Mouse (Mus musculus): Measurements from ENCODE around the gene Kcnmb2. TPM values are rescaled to one million over a fixed set of nuclear protein-coding genes. Genes with fewer than 3 reads are reported as not detected.

The Kcnmb2 gene
- 12.3 and 12.8 TPM in 2 replicates for polyA plus RNA-seq (2015; fragmentation: Nextera tagmentation; extraction: Ambion mirVana)

DNA sequence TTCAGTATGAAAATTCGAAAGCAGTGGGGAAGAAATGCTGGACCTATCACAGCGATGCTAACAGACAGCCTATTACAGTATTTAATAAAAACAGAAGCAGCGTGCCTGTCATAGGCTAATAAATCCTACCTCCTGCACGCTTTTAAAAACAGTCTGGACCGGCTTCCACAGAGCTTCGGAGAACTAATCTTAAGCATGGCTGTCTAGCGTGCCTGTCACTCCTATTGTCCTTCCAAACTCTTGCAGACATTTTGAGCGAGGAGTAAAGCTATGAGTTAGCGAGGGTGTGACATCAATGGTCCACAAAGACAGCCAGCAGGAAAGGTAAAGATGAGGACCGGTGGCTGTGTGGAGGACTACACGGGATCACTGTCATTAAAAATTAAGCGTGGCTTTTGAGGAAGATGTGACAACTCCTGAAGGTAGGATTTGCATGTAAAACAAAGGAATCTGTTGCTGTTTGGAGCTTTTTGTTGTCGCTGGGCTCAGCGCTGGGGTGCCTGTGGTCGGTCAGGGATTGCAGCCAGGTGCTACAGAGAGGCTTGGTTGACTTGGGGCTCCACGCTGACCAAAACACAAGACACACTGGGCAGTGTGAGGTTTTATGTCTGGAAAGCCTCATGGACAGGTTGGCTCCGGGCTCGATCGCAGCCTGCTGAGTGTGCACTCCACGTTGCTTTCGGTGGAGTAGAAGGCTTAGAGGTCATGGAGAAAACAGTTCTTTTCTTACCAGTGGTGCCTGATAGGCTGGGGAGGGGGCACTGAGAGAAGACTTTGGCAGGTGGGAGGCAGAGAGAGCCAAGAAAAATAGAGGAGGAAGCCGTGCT, at the start of gene Kcnmb2:
Kcnmb2 (plus strand) TSS at position 4 of the 827 bp plus-strand sequence.
- WGBS: under 1% methylated on average over 22 of the region's 22 CpGs
- ATAC-seq (ENCODE audit: low FRiP score, low read depth): peak; percentile 75
- Histone ChIP-seq H3K27ac (replicated peaks) (peak within 1 kb of the TSS; percentile 36), H3K9me3 (no peaks in the 10 kb centered on the region), H3K9ac (peak within 1 kb of the TSS; percentile 36), H3K4me1 (replicated peaks) (peaks cover 22% of the 10 kb centered on the region), H3K36me3 (no peaks in the 10 kb centered on the region), H3K4me2 (peak within 1 kb of the TSS; percentile 61), H3K4me3 (peak within 1 kb of the TSS; percentile 47), H3K27me3 (no peaks in the 10 kb centered on the region)

- no peak for ATAC-seq (ENCODE audit: low FRiP score, low read depth)
- H3K27ac ChIP-seq (replicated peaks): no peak overlapping the region
Observed at GRCm38 (mm10) chr3:31863522-31863921, 38.8 kb upstream of the Kcnmb2 start.

GRCm38 (mm10) chr3:31864070-31864469, 38.2 kb upstream of the Kcnmb2 start:
- Histone ChIP-seq H3K27ac (replicated peaks) (no peak overlapping the region), H3K4me2 (no peak overlapping the region), H3K4me1 (replicated peaks) (no peaks in the 10 kb centered on the region), H3K9ac (no peak overlapping the region), H3K27me3 (no peaks in the 10 kb centered on the region), H3K36me3 (no peaks in the 10 kb centered on the region), H3K9me3 (no peaks in the 10 kb centered on the region), H3K4me3 (no peak overlapping the region)
- WGBS: 68% methylated on average over 3 of the region's 3 CpGs
- ATAC-seq (ENCODE audit: low FRiP score, low read depth): no peak

More at GRCm38 (mm10) chr3:31863522-31863921, 38.8 kb upstream of the Kcnmb2 start:
- Histone ChIP-seq H3K36me3 (no peaks in the 10 kb centered on the region), H3K27me3 (no peaks in the 10 kb centered on the region), H3K4me2 (no peak overlapping the region), H3K4me3 (no peak overlapping the region), H3K4me1 (replicated peaks) (no peaks in the 10 kb centered on the region), H3K9ac (no peak overlapping the region), H3K9me3 (no peaks in the 10 kb centered on the region)
- WGBS: 32% methylated on average over 5 of the region's 5 CpGs

DNA sequence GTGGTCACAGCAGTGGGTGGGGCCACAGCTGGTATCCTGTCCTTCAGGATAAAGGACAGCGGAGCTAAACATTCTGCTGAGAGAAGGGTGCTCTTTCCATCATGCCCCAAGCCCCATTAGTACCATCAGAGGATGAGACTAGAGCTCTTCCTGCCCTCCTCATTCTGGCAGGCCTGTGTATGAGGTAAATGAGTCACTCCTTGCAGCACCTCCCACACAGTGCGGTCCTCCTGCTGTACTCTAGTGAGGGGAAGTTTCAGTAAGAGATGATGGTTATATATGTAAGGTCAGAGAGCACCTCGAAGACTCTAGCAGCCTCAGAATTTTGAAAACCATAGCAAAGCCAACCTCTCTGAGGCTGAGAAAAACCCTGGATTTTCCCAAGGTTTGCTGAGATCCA, 30.8 kb upstream of the Kcnmb2 start:
- Histone ChIP-seq H3K36me3 (no peaks in the 10 kb centered on the region), H3K4me2 (no peak overlapping the region), H3K27me3 (no peaks in the 10 kb centered on the region), H3K4me3 (no peak overlapping the region), H3K9ac (no peak overlapping the region), H3K4me1 (replicated peaks) (no peaks in the 10 kb centered on the region), H3K27ac (replicated peaks) (no peak overlapping the region), H3K9me3 (no peaks in the 10 kb centered on the region)
- no peak for ATAC-seq (ENCODE audit: low FRiP score, low read depth)
- WGBS: 87% methylated on average over 3 of the region's 3 CpGs

DNA sequence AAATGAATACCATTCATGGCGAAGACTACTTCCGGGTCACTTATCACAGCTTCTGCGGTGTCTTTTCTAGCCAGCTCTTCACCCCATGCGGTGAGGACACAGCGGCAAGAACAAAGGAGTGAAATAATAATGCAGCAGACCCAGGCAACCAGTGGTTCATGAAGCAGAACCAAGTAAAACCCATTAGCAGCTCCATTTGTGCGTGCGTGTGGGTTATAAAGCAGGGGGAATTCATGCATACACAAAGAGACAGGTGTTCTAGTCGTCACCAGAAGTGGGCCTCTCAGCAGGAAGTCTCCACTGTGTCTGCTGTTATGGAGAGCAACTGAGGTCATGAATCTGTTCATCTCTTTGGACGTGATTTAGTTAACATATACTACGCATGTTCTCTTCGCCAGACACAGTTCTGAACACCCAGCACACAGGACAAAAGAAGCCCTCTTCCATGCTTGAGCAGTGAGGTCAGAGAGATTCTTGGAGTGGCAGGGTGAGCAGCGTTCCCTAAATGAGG, 19.6 kb upstream of the Kcnmb2 start:
- WGBS: 21% methylated on average over 12 of the region's 12 CpGs

GRCm38 (mm10) chr3:31892653-31893052, 9.7 kb upstream of the Kcnmb2 start:
- Histone ChIP-seq H3K27me3 (no peaks in the 10 kb centered on the region), H3K4me3 (no peak overlapping the region), H3K9me3 (no peaks in the 10 kb centered on the region), H3K4me2 (no peak overlapping the region), H3K4me1 (replicated peaks) (no peaks in the 10 kb centered on the region), H3K36me3 (no peaks in the 10 kb centered on the region), H3K9ac (no peak overlapping the region), H3K27ac (replicated peaks) (no peak overlapping the region)
- WGBS: 84% methylated on average over 2 of the region's 2 CpGs
- no peak for ATAC-seq (ENCODE audit: low FRiP score, low read depth)

More for the DNA sequence above, 19.6 kb upstream of the Kcnmb2 start:
- H3K9me3 ChIP-seq: no peaks in the 10 kb centered on the region
- no peak overlapping the region for H3K27ac ChIP-seq (replicated peaks)
- no peak overlapping the region for H3K4me2 ChIP-seq
- H3K36me3 ChIP-seq: no peaks in the 10 kb centered on the region
- 0 out of 2 replicates have a peak, but pooled peaks cover 7% of the 10 kb centered on the region for H3K4me1 ChIP-seq (replicated peaks)
- no peak for ATAC-seq (ENCODE audit: low FRiP score, low read depth)
- H3K4me3 ChIP-seq: no peak overlapping the region
- H3K9ac ChIP-seq: no peak overlapping the region
- no peaks in the 10 kb centered on the region for H3K27me3 ChIP-seq

- H3K4me2 ChIP-seq: peak overlapping the region; percentile 61
- no peaks in the 10 kb centered on the region for H3K9me3 ChIP-seq
- peak overlapping the region; percentile 47 for H3K4me3 ChIP-seq
- 2% methylated on average over 9 of the region's 9 CpGs for WGBS
- H3K27ac ChIP-seq (replicated peaks): peak overlapping the region; percentile 36; the same call in 1 of the 2 replicates
- ATAC-seq (ENCODE audit: low FRiP score, low read depth): no peak; the same call in 1 of the 2 replicates
- no peaks in the 10 kb centered on the region for H3K36me3 ChIP-seq
- no peaks in the 10 kb centered on the region for H3K27me3 ChIP-seq
- H3K9ac ChIP-seq: peak overlapping the region; percentile 36
- H3K4me1 ChIP-seq (replicated peaks): peaks cover 22% of the 10 kb centered on the region
Observed at GRCm38 (mm10) chr3:31903506-31903905, 1.2 kb downstream of the Kcnmb2 start.

GRCm38 (mm10) chr3:31904156-31904555, 1.8 kb downstream of the Kcnmb2 start:
- WGBS: 65% methylated on average over 5 of the region's 5 CpGs
- Histone ChIP-seq H3K4me1 (replicated peaks) (peaks cover 22% of the 10 kb centered on the region), H3K9ac (peak overlapping the region; percentile 36; the same call in 1 of the 2 replicates), H3K4me3 (peak overlapping the region; percentile 47), H3K27me3 (no peaks in the 10 kb centered on the region), H3K27ac (replicated peaks) (no peak overlapping the region), H3K36me3 (no peaks in the 10 kb centered on the region), H3K9me3 (no peaks in the 10 kb centered on the region), H3K4me2 (peak overlapping the region; percentile 61)
- ATAC-seq (ENCODE audit: low FRiP score, low read depth): no peak

- no peaks in the 10 kb centered on the region for H3K4me1 ChIP-seq (replicated peaks)
- no peak for ATAC-seq (ENCODE audit: low FRiP score, low read depth)
- WGBS: 61% methylated on average over 5 of the region's 5 CpGs
Observed at GRCm38 (mm10) chr3:31911168-31911567, 8.9 kb downstream of the Kcnmb2 start.

GRCm38 (mm10) chr3:31911690-31912089, 9.4 kb downstream of the Kcnmb2 start:
- Histone ChIP-seq H3K9me3 (no peaks in the 10 kb centered on the region), H3K36me3 (no peaks in the 10 kb centered on the region), H3K27ac (replicated peaks) (no peak overlapping the region), H3K4me3 (no peak overlapping the region), H3K27me3 (no peaks in the 10 kb centered on the region), H3K9ac (no peak overlapping the region), H3K4me1 (replicated peaks) (no peaks in the 10 kb centered on the region), H3K4me2 (no peak overlapping the region)
- no peak for ATAC-seq (ENCODE audit: low FRiP score, low read depth)
- WGBS: 66% methylated on average over 3 of the region's 3 CpGs

More at GRCm38 (mm10) chr3:31911168-31911567, 8.9 kb downstream of the Kcnmb2 start:
- Histone ChIP-seq H3K9me3 (no peaks in the 10 kb centered on the region), H3K4me2 (no peak overlapping the region), H3K36me3 (no peaks in the 10 kb centered on the region), H3K27ac (replicated peaks) (no peak overlapping the region), H3K27me3 (no peaks in the 10 kb centered on the region), H3K4me3 (no peak overlapping the region), H3K9ac (no peak overlapping the region)

GRCm38 (mm10) chr3:31928544-31928943, 26.2 kb downstream of the Kcnmb2 start:
- Histone ChIP-seq H3K4me3 (no peak overlapping the region), H3K9ac (no peak overlapping the region), H3K36me3 (no peaks in the 10 kb centered on the region), H3K4me1 (replicated peaks) (no peaks in the 10 kb centered on the region), H3K4me2 (no peak overlapping the region), H3K27me3 (no peaks in the 10 kb centered on the region), H3K27ac (replicated peaks) (no peak overlapping the region), H3K9me3 (no peaks in the 10 kb centered on the region)
- WGBS: 95% methylated on average over 1 of the region's 1 CpGs
- ATAC-seq (ENCODE audit: low FRiP score, low read depth): no peak

DNA sequence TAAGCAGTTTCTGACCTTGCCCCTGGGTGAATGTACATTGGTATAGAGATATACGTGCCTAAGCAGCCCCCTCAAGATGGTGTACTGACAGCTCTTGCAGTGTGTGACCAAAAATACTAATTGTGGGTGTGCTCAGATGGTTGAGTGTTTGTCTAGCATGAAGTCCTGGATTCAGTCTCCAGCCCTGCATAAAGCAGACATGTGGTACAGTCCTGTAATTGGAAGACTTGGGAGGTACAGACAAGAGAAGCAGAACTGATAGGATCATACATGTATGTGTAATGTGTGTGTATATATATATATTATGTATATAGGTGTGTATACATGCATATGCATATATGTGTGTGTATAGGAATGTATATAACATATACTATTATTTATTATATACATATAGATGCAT, 32.4 kb downstream of the Kcnmb2 start:
- WGBS: 70% methylated on average over 1 of the region's 1 CpGs
- Histone ChIP-seq H3K9ac (no peak overlapping the region), H3K36me3 (no peaks in the 10 kb centered on the region), H3K27me3 (no peaks in the 10 kb centered on the region), H3K4me2 (no peak overlapping the region), H3K27ac (replicated peaks) (no peak overlapping the region), H3K4me3 (no peak overlapping the region), H3K4me1 (replicated peaks) (no peaks in the 10 kb centered on the region), H3K9me3 (no peaks in the 10 kb centered on the region)
- 0 out of 2 replicates have a peak, but pooled peaks have one; percentile 45 for ATAC-seq (ENCODE audit: low FRiP score, low read depth)

All from hindbrain, embryonic 15.5 days (tissue).